Mouse (Mus musculus) C2C12 (cell line): Measurements from ENCODE around the gene Grip1. TPM values are rescaled to one million over a fixed set of nuclear protein-coding genes. Genes with fewer than 3 reads are reported as not detected.

Experiments used
- H3K27me3 ChIP-seq: one replicate; pipeline ENCODE4 v1.6.1; 2011; ENCODE audit not compliant: control insufficient read depth, insufficient read depth, insufficient read length
- H3K36me3 ChIP-seq: one replicate; pipeline ENCODE4 v1.6.1; 2011; ENCODE audit not compliant: control insufficient read depth, insufficient read depth
- H3K4me3 ChIP-seq: one replicate; pipeline ENCODE4 v1.5.1; 2011; ENCODE audit warnings: mild to moderate bottlenecking, control low read depth; ENCODE audit not compliant: poor library complexity, insufficient read depth, severe bottlenecking
- H3K79me2 ChIP-seq: one replicate; pipeline ENCODE4 v1.6.1; 2011; ENCODE audit not compliant: control insufficient read depth, insufficient read depth
- H3K79me3 ChIP-seq: one replicate; pipeline ENCODE4 v1.6.1; 2011; ENCODE audit warnings: low read depth, control low read depth
- H3ac ChIP-seq: one replicate; pipeline ENCODE3; 2011; ENCODE audit warnings: low read depth; ENCODE audit not compliant: control insufficient read depth, insufficient read length
- CEBPB ChIP-seq: IDR thresholded peaks from one replicate; pipeline ENCODE4 v1.6.1; 2011; ENCODE audit warnings: low read depth, mild to moderate bottlenecking, control low read depth, moderate library complexity
- CTCF ChIP-seq: IDR thresholded peaks from one replicate; pipeline ENCODE4 v1.5.1; 2011; ENCODE audit not compliant: control insufficient read depth, insufficient read depth, insufficient read length
- FOSL1 ChIP-seq: IDR thresholded peaks from one replicate; pipeline ENCODE4 v1.8.0; 2011; ENCODE audit warnings: mild to moderate bottlenecking, low read length; ENCODE audit not compliant: poor library complexity, insufficient read depth, severe bottlenecking
- MAX ChIP-seq: IDR thresholded peaks from one replicate; pipeline ENCODE4 v1.6.1; 2011; ENCODE audit warnings: mild to moderate bottlenecking, control low read depth
- MYOD1 ChIP-seq: IDR thresholded peaks from one replicate; pipeline ENCODE4 v1.6.1; 2011; ENCODE audit warnings: low read depth; ENCODE audit not compliant: control insufficient read depth, insufficient read length
- MYOG ChIP-seq: IDR thresholded peaks from one replicate; pipeline ENCODE4 v1.6.1; 2011; ENCODE audit not compliant: control insufficient read depth, insufficient read length; ENCODE audit errors: extremely low read depth
- USF1 ChIP-seq: IDR thresholded peaks from one replicate; pipeline ENCODE4 v1.6.1; 2011; ENCODE audit warnings: low read depth, mild to moderate bottlenecking, control low read depth, moderate library complexity
- polyA plus RNA-seq: library from polyadenylated mRNA; unstranded; fragments of >200 nt; fragmentation: generic; extraction: Trizol; gene quantifications from one replicate; pipeline ENCODE4 v1.2.1, GENCODE M21; 2012; ENCODE audit warnings: missing spikeins

The Grip1 gene
- polyA plus RNA-seq, 1 experiment: 0.02 TPM

GRCm38 (mm10) chr10:119803633-119804422 is 350.2 kb downstream of the Grip1 start:
- H3ac ChIP-seq: no peak overlapping the region
- no peaks in the 10 kb centered on the region for H3K79me2 ChIP-seq
- H3K36me3 ChIP-seq: no peaks in the 10 kb centered on the region
- no peaks in the 10 kb centered on the region for H3K79me3 ChIP-seq
- no peak for TF ChIP-seq MYOG
- peak; percentile 42 for TF ChIP-seq CTCF
- no peak overlapping the region for H3K4me3 ChIP-seq
- H3K27me3 ChIP-seq: peaks cover 5% of the 10 kb centered on the region

DNA sequence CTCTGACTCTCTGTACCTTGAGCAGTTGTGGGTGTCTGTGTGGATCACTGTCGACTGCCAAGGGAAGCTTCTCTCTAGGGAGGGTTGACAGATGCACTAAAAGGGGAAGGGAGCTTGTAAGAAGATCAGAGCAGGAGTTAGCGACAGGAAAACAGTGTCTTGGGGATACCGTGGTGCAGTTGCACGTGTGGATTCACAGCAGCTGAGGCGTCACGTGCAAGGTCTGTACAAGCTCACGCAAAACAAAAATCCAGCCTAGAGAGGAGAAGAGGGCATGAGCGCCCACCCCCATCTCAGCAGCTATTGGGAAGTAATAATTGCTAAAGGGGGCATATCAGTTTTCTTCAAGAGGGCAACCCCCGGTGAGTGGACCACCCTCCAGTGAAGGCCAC is 350.8 kb downstream of the Grip1 start:
- H3K27me3 ChIP-seq: peaks cover 5% of the 10 kb centered on the region
- no peak overlapping the region for H3ac ChIP-seq
- H3K79me2 ChIP-seq: no peaks in the 10 kb centered on the region
- H3K36me3 ChIP-seq: no peaks in the 10 kb centered on the region
- H3K79me3 ChIP-seq: no peaks in the 10 kb centered on the region
- H3K4me3 ChIP-seq: no peak overlapping the region
- TF ChIP-seq CTCF: no peak
- TF ChIP-seq USF1: no peak
- no peak for TF ChIP-seq FOSL1
- no peak for TF ChIP-seq MAX
- TF ChIP-seq CEBPB: no peak
- no peak for TF ChIP-seq MYOD1
- no peak for TF ChIP-seq MYOG

GRCm38 (mm10) chr10:119805082-119805481 is 351.5 kb downstream of the Grip1 start:
- no peak overlapping the region for H3ac ChIP-seq
- H3K27me3 ChIP-seq: peaks cover 5% of the 10 kb centered on the region
- H3K79me3 ChIP-seq: no peaks in the 10 kb centered on the region
- no peak for TF ChIP-seq MAX
- TF ChIP-seq USF1: no peak
- no peak for TF ChIP-seq FOSL1
- TF ChIP-seq CTCF: no peak
- no peak for TF ChIP-seq MYOG
- no peak for TF ChIP-seq CEBPB
- TF ChIP-seq MYOD1: no peak
- no peak overlapping the region for H3K4me3 ChIP-seq
- no peaks in the 10 kb centered on the region for H3K79me2 ChIP-seq
- no peaks in the 10 kb centered on the region for H3K36me3 ChIP-seq

GRCm38 (mm10) chr10:119806151-119806550 is 352.5 kb downstream of the Grip1 start:
- H3K36me3 ChIP-seq: no peaks in the 10 kb centered on the region
- H3K27me3 ChIP-seq: peaks cover 5% of the 10 kb centered on the region
- TF ChIP-seq CTCF (no peak), MAX (no peak), CEBPB (no peak), USF1 (no peak), MYOG (no peak), FOSL1 (no peak), MYOD1 (no peak)
- H3K4me3 ChIP-seq: no peak overlapping the region
- no peak overlapping the region for H3ac ChIP-seq
- H3K79me3 ChIP-seq: no peaks in the 10 kb centered on the region
- H3K79me2 ChIP-seq: no peaks in the 10 kb centered on the region

- Histone ChIP-seq H3K27me3 (peaks cover 4% of the 10 kb centered on the region), H3K36me3 (no peaks in the 10 kb centered on the region), H3K79me2 (no peaks in the 10 kb centered on the region), H3K79me3 (no peaks in the 10 kb centered on the region), H3K4me3 (no peak overlapping the region), H3ac (no peak overlapping the region)
- no peak for TF ChIP-seq FOSL1
- TF ChIP-seq CTCF: no peak
- TF ChIP-seq MAX: no peak
- no peak for TF ChIP-seq CEBPB
- no peak for TF ChIP-seq USF1
- no peak for TF ChIP-seq MYOD1
- no peak for TF ChIP-seq MYOG
Measured at GRCm38 (mm10) chr10:119808384-119808783, 354.8 kb downstream of the Grip1 start.

- H3K36me3 ChIP-seq: no peaks in the 10 kb centered on the region
- TF ChIP-seq MAX (no peak), FOSL1 (no peak), MYOD1 (no peak), MYOG (no peak), CEBPB (no peak), CTCF (no peak), USF1 (no peak)
- no peak overlapping the region for H3K4me3 ChIP-seq
- peaks cover 5% of the 10 kb centered on the region for H3K27me3 ChIP-seq
- H3K79me3 ChIP-seq: no peaks in the 10 kb centered on the region
- H3ac ChIP-seq: no peak overlapping the region
- no peaks in the 10 kb centered on the region for H3K79me2 ChIP-seq
Measured at GRCm38 (mm10) chr10:119814087-119814486, 360.5 kb downstream of the Grip1 start.
